Mouse (Mus musculus) embryonic fibroblast, embryonic 13.5 days (primary cell): ENCODE measurements around the gene Pdia4.

Experiments
- CTCF ChIP-seq: IDR thresholded peaks from 2 replicates; pipeline ENCODE4 v1.5.1; 2011; ENCODE audit warnings: mild to moderate bottlenecking, control low read depth, low read length, moderate library complexity, borderline replicate concordance; ENCODE audit not compliant: insufficient read depth
- POLR2A ChIP-seq: IDR thresholded peaks from 2 replicates; pipeline ENCODE4 v1.6.1; 2011; ENCODE audit warnings: low read depth, mild to moderate bottlenecking, control low read depth, low read length, moderate library complexity

DNA sequence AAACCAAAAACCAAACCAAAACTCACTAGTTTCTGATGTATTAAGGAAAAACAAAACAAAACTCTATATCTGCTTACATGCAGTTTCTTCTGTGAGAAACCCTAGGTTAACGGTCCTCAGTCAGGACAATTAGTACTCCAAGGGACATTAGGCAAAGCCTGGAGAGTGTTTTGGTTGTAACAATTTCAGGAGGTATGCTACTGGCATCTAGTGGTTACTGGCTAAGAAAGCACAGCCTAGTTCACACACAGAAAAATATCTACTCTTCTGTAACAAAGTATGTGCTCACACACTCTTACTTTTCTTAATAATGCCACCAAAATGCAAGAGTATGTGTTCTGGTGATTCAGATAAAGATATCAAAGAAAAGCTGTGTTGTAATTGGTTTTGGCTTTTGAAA lies 15.7 kb upstream of the Pdia4 start:
- TF ChIP-seq CTCF (no peak), POLR2A (no peak)
